Mouse (Mus musculus) C2C12 (cell line): ENCODE measurements around the gene Tas2r116. TPM values are rescaled to one million over a fixed set of nuclear protein-coding genes. Genes with fewer than 3 reads are reported as not detected.

Experiments
- H3K27me3 ChIP-seq: one replicate; pipeline ENCODE4 v1.6.1; 2011; ENCODE audit not compliant: control insufficient read depth, insufficient read depth, insufficient read length
- H3K36me3 ChIP-seq: one replicate; pipeline ENCODE4 v1.6.1; 2011; ENCODE audit not compliant: control insufficient read depth, insufficient read depth
- H3K4me3 ChIP-seq: one replicate; pipeline ENCODE4 v1.5.1; 2011; ENCODE audit warnings: mild to moderate bottlenecking, control low read depth; ENCODE audit not compliant: poor library complexity, insufficient read depth, severe bottlenecking
- H3K79me2 ChIP-seq: one replicate; pipeline ENCODE4 v1.6.1; 2011; ENCODE audit not compliant: control insufficient read depth, insufficient read depth
- H3K79me3 ChIP-seq: one replicate; pipeline ENCODE4 v1.6.1; 2011; ENCODE audit warnings: low read depth, control low read depth
- H3ac ChIP-seq: one replicate; pipeline ENCODE3; 2011; ENCODE audit warnings: low read depth; ENCODE audit not compliant: control insufficient read depth, insufficient read length
- CEBPB ChIP-seq: IDR thresholded peaks from one replicate; pipeline ENCODE4 v1.6.1; 2011; ENCODE audit warnings: low read depth, mild to moderate bottlenecking, control low read depth, moderate library complexity
- CTCF ChIP-seq: IDR thresholded peaks from one replicate; pipeline ENCODE4 v1.5.1; 2011; ENCODE audit not compliant: control insufficient read depth, insufficient read depth, insufficient read length
- FOSL1 ChIP-seq: IDR thresholded peaks from one replicate; pipeline ENCODE4 v1.8.0; 2011; ENCODE audit warnings: mild to moderate bottlenecking, low read length; ENCODE audit not compliant: poor library complexity, insufficient read depth, severe bottlenecking
- MAX ChIP-seq: IDR thresholded peaks from one replicate; pipeline ENCODE4 v1.6.1; 2011; ENCODE audit warnings: mild to moderate bottlenecking, control low read depth
- MYOD1 ChIP-seq: IDR thresholded peaks from one replicate; pipeline ENCODE4 v1.6.1; 2011; ENCODE audit warnings: low read depth; ENCODE audit not compliant: control insufficient read depth, insufficient read length
- MYOG ChIP-seq: IDR thresholded peaks from one replicate; pipeline ENCODE4 v1.6.1; 2011; ENCODE audit not compliant: control insufficient read depth, insufficient read length; ENCODE audit errors: extremely low read depth
- USF1 ChIP-seq: IDR thresholded peaks from one replicate; pipeline ENCODE4 v1.6.1; 2011; ENCODE audit warnings: low read depth, mild to moderate bottlenecking, control low read depth, moderate library complexity
- long read RNA-seq, 2 experiments: library from polyadenylated mRNA; unstranded; transcript quantifications; one replicate each; pipeline ENCODE4 v2.0.0; 2019 to 2020
- polyA plus RNA-seq: library from polyadenylated mRNA; unstranded; fragments of >200 nt; fragmentation: generic; extraction: Trizol; gene quantifications from one replicate; pipeline ENCODE4 v1.2.1, GENCODE M21; 2012; ENCODE audit warnings: missing spikeins

Tas2r116 gene
- not detected for polyA plus RNA-seq
- long read RNA-seq, experiment 1, result 0 reads
- long read RNA-seq, experiment 2, result 0 reads

DNA sequence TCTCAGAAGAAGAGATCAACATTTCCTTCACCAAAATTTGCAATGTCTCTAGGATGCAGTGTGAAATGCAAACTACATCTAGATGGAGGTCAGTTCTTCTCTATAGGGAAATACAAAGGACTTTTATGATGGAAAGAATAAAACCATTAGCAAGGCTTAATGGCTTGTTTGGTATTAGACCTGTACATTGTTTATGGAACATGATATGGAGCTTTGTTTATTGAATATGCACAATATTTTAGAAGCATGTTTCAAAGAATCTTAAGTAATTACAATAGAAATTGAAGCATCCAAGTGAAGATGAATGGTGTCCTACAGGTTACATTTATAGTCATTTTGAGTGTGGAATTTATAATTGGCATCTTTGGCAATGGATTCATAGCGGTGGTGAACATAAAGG is at the start of gene Tas2r116:
Tas2r116 (plus strand) TSS at position 301 of the 400 bp plus-strand sequence.
- TF ChIP-seq MAX (no peak), MYOD1 (no peak), MYOG (no peak), CEBPB (no peak), USF1 (no peak), FOSL1 (no peak), CTCF (no peak)
- Histone ChIP-seq H3K36me3 (no peaks in the 10 kb centered on the region), H3K4me3 (no peak within 1 kb of the TSS), H3K79me2 (no peaks in the 10 kb centered on the region), H3ac (no peak within 1 kb of the TSS), H3K27me3 (no peaks in the 10 kb centered on the region), H3K79me3 (no peaks in the 10 kb centered on the region)

DNA sequence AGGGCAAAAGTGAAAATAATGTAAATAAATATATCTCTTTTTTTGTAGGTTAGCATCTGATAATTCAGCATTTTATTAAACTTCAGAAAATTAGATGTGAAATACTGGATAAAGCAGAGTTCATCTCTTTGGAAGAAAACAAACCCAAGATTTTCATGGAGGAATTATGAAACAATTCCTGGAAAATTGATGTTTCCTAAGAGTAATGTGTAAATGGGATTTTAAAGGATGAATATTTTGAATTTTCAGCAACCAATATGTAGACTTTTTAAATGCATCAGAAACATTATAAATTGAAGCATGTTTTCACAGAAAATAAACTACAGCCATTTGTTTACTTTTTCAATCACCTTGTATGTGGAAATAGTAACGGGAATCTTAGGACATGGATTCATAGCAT is 8.4 kb upstream of the Tas2r116 start, which contains the start of gene Tas2r123:
Tas2r123 (plus strand) TSS at position 301 of the 400 bp plus-strand sequence.
- no peaks in the 10 kb centered on the region for H3K79me3 ChIP-seq
- TF ChIP-seq MAX, result no peak
- no peak for TF ChIP-seq USF1
- TF ChIP-seq CEBPB, result no peak
- no peak for TF ChIP-seq CTCF
- no peak for TF ChIP-seq MYOD1
- TF ChIP-seq MYOG, result no peak
- TF ChIP-seq FOSL1, result no peak
- H3K79me2 ChIP-seq, result no peaks in the 10 kb centered on the region
- H3K27me3 ChIP-seq, result no peaks in the 10 kb centered on the region
- H3ac ChIP-seq, result no peak within 1 kb of the TSS
- H3K4me3 ChIP-seq, result no peak within 1 kb of the TSS
- no peaks in the 10 kb centered on the region for H3K36me3 ChIP-seq

DNA sequence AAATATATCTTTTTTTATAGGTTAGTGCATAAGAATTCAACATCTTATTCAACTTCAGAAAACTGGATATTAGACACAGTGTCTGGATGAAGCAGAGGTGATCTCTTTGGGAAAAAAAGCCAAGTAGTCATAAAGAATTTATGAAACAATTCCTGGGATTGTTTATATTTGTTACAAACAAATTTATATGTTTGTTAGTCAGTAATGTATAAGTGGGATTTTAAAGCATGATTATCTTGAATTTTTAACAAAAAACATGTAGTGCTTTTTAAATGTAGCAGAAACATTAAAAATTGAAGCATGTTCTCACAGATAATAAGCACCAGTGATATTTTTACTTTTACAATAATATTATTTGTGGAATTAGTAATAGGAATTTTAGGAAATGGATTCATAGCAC is 12.5 kb downstream of the Tas2r116 start, which contains the start of gene Tas2r110:
Tas2r110 (plus strand) TSS at position 301 of the 400 bp plus-strand sequence.
- Histone ChIP-seq H3K4me3 (no peak within 1 kb of the TSS), H3K79me2 (no peaks in the 10 kb centered on the region), H3K27me3 (no peaks in the 10 kb centered on the region), H3K36me3 (no peaks in the 10 kb centered on the region), H3ac (no peak within 1 kb of the TSS), H3K79me3 (no peaks in the 10 kb centered on the region)
- no peak for TF ChIP-seq FOSL1
- TF ChIP-seq MYOG, result no peak
- no peak for TF ChIP-seq USF1
- no peak for TF ChIP-seq CEBPB
- TF ChIP-seq MAX, result no peak
- TF ChIP-seq MYOD1, result no peak
- TF ChIP-seq CTCF, result no peak

DNA sequence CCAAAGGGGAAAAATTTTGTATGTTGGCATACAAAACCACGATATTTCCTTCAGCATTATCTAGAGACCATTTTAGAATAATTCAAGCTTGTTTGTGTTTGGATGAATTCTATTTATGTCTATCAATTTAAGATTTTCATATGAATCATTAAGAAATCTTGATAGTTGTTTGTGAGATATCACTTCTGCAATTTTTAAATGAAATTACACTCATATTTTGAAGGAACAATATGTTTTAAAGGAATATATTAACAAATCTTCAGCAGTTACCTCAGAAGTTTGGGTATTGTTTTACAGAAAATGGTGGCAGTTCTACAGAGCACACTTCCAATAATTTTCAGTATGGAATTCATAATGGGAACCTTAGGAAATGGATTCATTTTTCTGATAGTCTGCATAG is 37.5 kb downstream of the Tas2r116 start, which contains the start of gene Tas2r113:
Tas2r113 (plus strand) TSS at position 301 of the 400 bp plus-strand sequence.
- Histone ChIP-seq H3K79me3 (no peaks in the 10 kb centered on the region), H3K27me3 (no peaks in the 10 kb centered on the region), H3K79me2 (no peaks in the 10 kb centered on the region), H3ac (no peak within 1 kb of the TSS), H3K4me3 (no peak within 1 kb of the TSS), H3K36me3 (no peaks in the 10 kb centered on the region)
- TF ChIP-seq MAX (no peak), MYOD1 (no peak), CEBPB (no peak), USF1 (no peak)

Other genes starting within 250 kb of the Tas2r116 start
- gene A630073D07Rik, start 203.9 kb upstream of the Tas2r116 start, polyA plus RNA-seq, result not detected
- not detected for gene Tas2r120, start 198.5 kb upstream of the Tas2r116 start, polyA plus RNA-seq
- not detected for gene Tas2r121, start 154.4 kb upstream of the Tas2r116 start, polyA plus RNA-seq
- not detected for gene Tas2r122, start 143.5 kb upstream of the Tas2r116 start, polyA plus RNA-seq
- not detected for gene Tas2r115, start 117.4 kb upstream of the Tas2r116 start, polyA plus RNA-seq
- not detected for gene Tas2r124, start 100.7 kb upstream of the Tas2r116 start, polyA plus RNA-seq
- gene Tas2r102, start 93.3 kb upstream of the Tas2r116 start, polyA plus RNA-seq, result not detected
- not detected for gene Tas2r136, start 77.3 kb upstream of the Tas2r116 start, polyA plus RNA-seq
- gene Tas2r117, start 52.6 kb upstream of the Tas2r116 start, polyA plus RNA-seq, result not detected
- gene Tas2r123, start 8.3 kb upstream of the Tas2r116 start, polyA plus RNA-seq, result not detected
- not detected for gene Tas2r110, start 12.6 kb downstream of the Tas2r116 start, polyA plus RNA-seq
- gene Tas2r113, start 37.6 kb downstream of the Tas2r116 start, polyA plus RNA-seq, result not detected
- not detected for gene Tas2r125, start 54.2 kb downstream of the Tas2r116 start, polyA plus RNA-seq
- gene Tas2r129, start 95.7 kb downstream of the Tas2r116 start, polyA plus RNA-seq, result not detected
- not detected for gene Tas2r131, start 102.5 kb downstream of the Tas2r116 start, polyA plus RNA-seq
- not detected for gene Tas2r109, start 125.5 kb downstream of the Tas2r116 start, polyA plus RNA-seq
- not detected for gene Tas2r103, start 181.7 kb downstream of the Tas2r116 start, polyA plus RNA-seq
- gene Tas2r140, start 200.4 kb downstream of the Tas2r116 start, polyA plus RNA-seq, result not detected
- 13.9 TPM for gene Smim10l1, start 249.5 kb downstream of the Tas2r116 start, polyA plus RNA-seq